Mouse (Mus musculus): ENCODE measurements around the gene Xirp2. TPM values are rescaled to one million over a fixed set of nuclear protein-coding genes. Genes with fewer than 3 reads are reported as not detected.

The Xirp2 gene
- polyA plus RNA-seq, 1 experiment from 2014 or later = not detected

- Histone ChIP-seq H3K27ac (no peak overlapping the region), H3K27me3 (ENCODE audit: low read depth, poor library complexity, severe bottlenecking) (no peaks in the 10 kb centered on the region), H3K4me3 (no peak overlapping the region), H3K4me1 (no peaks in the 10 kb centered on the region), H3K9me3 (replicated peaks) (no peaks in the 10 kb centered on the region), H3K36me3 (no peaks in the 10 kb centered on the region)
- whole genome bisulfite sequencing = 78% methylated on average over 3 of the region's 3 CpGs
- DNase-seq (ENCODE audit: low spot score) = no peak
These were observed 41.4 kb downstream of the Xirp2 start for GRCm38 (mm10) chr2:67487162-67487561.

- no peaks in the 10 kb centered on the region for H3K36me3 ChIP-seq
- H3K4me1 ChIP-seq = no peaks in the 10 kb centered on the region
- H3K4me3 ChIP-seq = no peak overlapping the region
- no peaks in the 10 kb centered on the region for H3K9me3 ChIP-seq (replicated peaks)
- H3K27ac ChIP-seq = no peak overlapping the region
- no peak for DNase-seq (ENCODE audit: low spot score)
- 79% methylated on average over 11 of the region's 11 CpGs for WGBS
- H3K27me3 ChIP-seq (ENCODE audit: low read depth, poor library complexity, severe bottlenecking) = no peaks in the 10 kb centered on the region
These were observed 42.8 kb downstream of the Xirp2 start for GRCm38 (mm10) chr2:67488465-67489127.

- no peak for DNase-seq (ENCODE audit: low spot score)
- no peaks in the 10 kb centered on the region for H3K4me1 ChIP-seq
- no peaks in the 10 kb centered on the region for H3K9me3 ChIP-seq (replicated peaks)
- no peak overlapping the region for H3K4me3 ChIP-seq
- WGBS = 85% methylated on average over 8 of the region's 8 CpGs
- H3K27me3 ChIP-seq (ENCODE audit: low read depth, poor library complexity, severe bottlenecking) = no peaks in the 10 kb centered on the region
- no peaks in the 10 kb centered on the region for H3K36me3 ChIP-seq
- H3K27ac ChIP-seq = no peak overlapping the region
These were observed 43.3 kb downstream of the Xirp2 start for GRCm38 (mm10) chr2:67489128-67489492.

GRCm38 (mm10) chr2:67505457-67505856 is 59.7 kb downstream of the Xirp2 start:
- Histone ChIP-seq H3K27me3 (ENCODE audit: low read depth, poor library complexity, severe bottlenecking) (no peaks in the 10 kb centered on the region), H3K36me3 (no peaks in the 10 kb centered on the region), H3K4me3 (no peak overlapping the region), H3K4me1 (no peaks in the 10 kb centered on the region), H3K27ac (no peak overlapping the region), H3K9me3 (replicated peaks) (no peaks in the 10 kb centered on the region)
- no peak for DNase-seq (ENCODE audit: low spot score)
- WGBS = 90% methylated on average over 2 of the region's 2 CpGs

GRCm38 (mm10) chr2:67516405-67516804 is 70.6 kb downstream of the Xirp2 start:
- Histone ChIP-seq H3K36me3 (no peaks in the 10 kb centered on the region), H3K27ac (no peak overlapping the region), H3K27me3 (ENCODE audit: low read depth, poor library complexity, severe bottlenecking) (no peaks in the 10 kb centered on the region), H3K9me3 (replicated peaks) (no peaks in the 10 kb centered on the region), H3K4me3 (no peak overlapping the region), H3K4me1 (no peaks in the 10 kb centered on the region)
- no peak for DNase-seq (ENCODE audit: low spot score)
- WGBS = 92% methylated on average over 7 of the region's 7 CpGs

GRCm38 (mm10) chr2:67535347-67535746 is 89.5 kb downstream of the Xirp2 start:
- WGBS = 94% methylated on average over 2 of the region's 2 CpGs
- H3K4me1 ChIP-seq = no peaks in the 10 kb centered on the region
- H3K36me3 ChIP-seq = no peaks in the 10 kb centered on the region
- H3K4me3 ChIP-seq = no peak overlapping the region
- no peak overlapping the region for H3K27ac ChIP-seq
- H3K27me3 ChIP-seq (ENCODE audit: low read depth, poor library complexity, severe bottlenecking) = no peaks in the 10 kb centered on the region
- no peaks in the 10 kb centered on the region for H3K9me3 ChIP-seq (replicated peaks)
- no peak for DNase-seq (ENCODE audit: low spot score)

- DNase-seq (ENCODE audit: low spot score) = no peak
- 90% methylated on average over 6 of the region's 6 CpGs for WGBS
- no peak overlapping the region for H3K4me3 ChIP-seq
- no peaks in the 10 kb centered on the region for H3K27me3 ChIP-seq (ENCODE audit: low read depth, poor library complexity, severe bottlenecking)
- H3K27ac ChIP-seq = no peak overlapping the region
- no peaks in the 10 kb centered on the region for H3K9me3 ChIP-seq (replicated peaks)
- no peaks in the 10 kb centered on the region for H3K4me1 ChIP-seq
- H3K36me3 ChIP-seq = no peaks in the 10 kb centered on the region
These were observed 93.6 kb downstream of the Xirp2 start for GRCm38 (mm10) chr2:67539426-67539825.

GRCm38 (mm10) chr2:67541957-67542696 is 96.3 kb downstream of the Xirp2 start:
- no peaks in the 10 kb centered on the region for H3K4me1 ChIP-seq
- DNase-seq (ENCODE audit: low spot score) = no peak
- 80% methylated on average over 11 of the region's 11 CpGs for WGBS

GRCm38 (mm10) chr2:67544426-67544825 is 98.6 kb downstream of the Xirp2 start:
- no peaks in the 10 kb centered on the region for H3K36me3 ChIP-seq
- H3K27ac ChIP-seq = no peak overlapping the region
- no peak overlapping the region for H3K4me3 ChIP-seq
- H3K27me3 ChIP-seq (ENCODE audit: low read depth, poor library complexity, severe bottlenecking) = no peaks in the 10 kb centered on the region
- WGBS = 79% methylated on average over 8 of the region's 8 CpGs
- H3K9me3 ChIP-seq (replicated peaks) = no peaks in the 10 kb centered on the region
- no peak for DNase-seq (ENCODE audit: low spot score)
- no peaks in the 10 kb centered on the region for H3K4me1 ChIP-seq

More at GRCm38 (mm10) chr2:67541957-67542696, 96.3 kb downstream of the Xirp2 start:
- Histone ChIP-seq H3K9me3 (replicated peaks) (no peaks in the 10 kb centered on the region), H3K36me3 (no peaks in the 10 kb centered on the region), H3K4me3 (no peak overlapping the region), H3K27me3 (ENCODE audit: low read depth, poor library complexity, severe bottlenecking) (no peaks in the 10 kb centered on the region), H3K27ac (no peak overlapping the region)

- 3% methylated on average over 23 of the region's 23 CpGs for WGBS
- Histone ChIP-seq H3K27me3 (ENCODE audit: low read depth, poor library complexity, severe bottlenecking) (peaks cover 11% of the 10 kb centered on the region; the same call in 1 of the 2 replicates), H3K9me3 (replicated peaks) (no peaks in the 10 kb centered on the region), H3K27ac (peak overlapping the region; percentile 89), H3K4me1 (peaks cover 20% of the 10 kb centered on the region), H3K36me3 (no peaks in the 10 kb centered on the region), H3K4me3 (peak overlapping the region; percentile 78)
- no peak for DNase-seq (ENCODE audit: low spot score)
These were observed 119.2 kb downstream of the Xirp2 start for GRCm38 (mm10) chr2:67564851-67565479.

- peak; percentile 87 for DNase-seq (ENCODE audit: low spot score)
- WGBS = under 1% methylated on average over 83 of the region's 83 CpGs
- no peaks in the 10 kb centered on the region for H3K36me3 ChIP-seq
These were observed 119.9 kb downstream of the Xirp2 start, which contains the start of gene B3galt1 for GRCm38 (mm10) chr2:67565480-67566331. Gene B3galt1 (plus strand): TSS chr2:67565871.

GRCm38 (mm10) chr2:67566566-67566965 is 120.8 kb downstream of the Xirp2 start:
- no peaks in the 10 kb centered on the region for H3K36me3 ChIP-seq
- H3K27ac ChIP-seq = 0 out of 2 replicates have a peak overlapping the region, but pooled peaks have one; percentile 89
- peaks cover 20% of the 10 kb centered on the region for H3K4me1 ChIP-seq
- peak overlapping the region; percentile 78 for H3K4me3 ChIP-seq
- no peaks in the 10 kb centered on the region for H3K9me3 ChIP-seq (replicated peaks)
- H3K27me3 ChIP-seq (ENCODE audit: low read depth, poor library complexity, severe bottlenecking) = peaks cover 11% of the 10 kb centered on the region; the same call in 1 of the 2 replicates
- DNase-seq (ENCODE audit: low spot score) = peak; percentile 40
- WGBS = 2% methylated on average over 12 of the region's 12 CpGs

More at GRCm38 (mm10) chr2:67565480-67566331, 119.9 kb downstream of the Xirp2 start, which contains the start of gene B3galt1:
- peak within 1 kb of the TSS; percentile 78 for H3K4me3 ChIP-seq
- peaks cover 11% of the 10 kb centered on the region; the same call in 1 of the 2 replicates for H3K27me3 ChIP-seq (ENCODE audit: low read depth, poor library complexity, severe bottlenecking)
- H3K9me3 ChIP-seq (replicated peaks) = no peaks in the 10 kb centered on the region
- H3K4me1 ChIP-seq = peaks cover 20% of the 10 kb centered on the region
- peak within 1 kb of the TSS; percentile 89 for H3K27ac ChIP-seq
